Mouse (Mus musculus): ENCODE measurements around the gene Uqcr10.

Gene Uqcr10

DNA sequence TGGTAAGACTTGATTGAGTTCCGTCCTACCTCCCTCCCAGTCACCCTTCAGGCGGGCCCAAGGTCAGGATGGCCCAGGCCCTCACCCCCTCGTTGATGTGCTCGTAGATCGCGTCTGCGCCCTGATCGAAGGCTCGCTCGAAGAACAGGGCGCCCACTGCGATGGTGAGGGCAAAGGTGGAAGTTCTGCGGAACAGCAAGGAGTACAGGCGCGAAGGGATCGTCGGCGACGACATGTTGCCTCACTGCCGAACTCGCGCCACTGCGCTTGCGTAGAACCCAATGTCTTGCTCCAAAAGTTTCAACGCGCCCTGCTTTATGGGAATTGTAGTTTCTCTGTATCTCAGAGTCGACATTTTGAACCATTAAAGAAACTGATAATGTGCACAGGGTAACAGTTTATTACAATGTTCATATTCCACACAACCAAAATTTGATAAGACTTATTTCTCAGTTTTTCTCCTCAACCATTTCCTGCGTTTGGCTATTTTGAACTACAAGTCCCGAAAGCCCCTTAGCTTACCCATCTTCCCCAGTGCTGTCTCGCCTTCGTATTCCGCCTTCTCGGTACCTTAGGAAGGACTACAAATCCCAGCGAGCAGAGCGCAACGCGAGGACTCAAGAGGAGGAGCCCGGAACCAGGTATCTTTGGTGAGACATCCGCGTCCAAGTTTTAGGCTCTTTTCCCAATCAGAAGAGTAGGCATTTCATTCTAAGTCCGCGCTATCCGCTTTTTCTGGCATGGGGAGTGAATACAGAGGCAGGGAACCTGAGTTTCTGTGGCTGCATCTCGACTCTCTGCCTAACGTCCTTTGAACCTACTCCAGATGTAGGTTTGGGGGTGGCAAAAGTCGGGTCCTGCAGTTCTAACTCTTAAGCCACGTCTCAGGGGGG lies at the start of gene Uqcr10, which contains the start of gene Zmat5:
TSS of gene Uqcr10 (minus strand) at position 271 of the 893 bp plus-strand sequence.
TSS of gene Zmat5 (plus strand) at position 607 of the 893 bp plus-strand sequence.
- ChIA-PET CTCF (no interaction called here), POLR2A (interaction anchor here in 3 of 4 experiments (0.6 to 8.4 kb wide), 27 partner anchors 11 to 606 kb away, joined by 3 to 63 read pairs (median 4); partner anchors contain the start of gene Ascc2 (in 1 of the 3))

DNA sequence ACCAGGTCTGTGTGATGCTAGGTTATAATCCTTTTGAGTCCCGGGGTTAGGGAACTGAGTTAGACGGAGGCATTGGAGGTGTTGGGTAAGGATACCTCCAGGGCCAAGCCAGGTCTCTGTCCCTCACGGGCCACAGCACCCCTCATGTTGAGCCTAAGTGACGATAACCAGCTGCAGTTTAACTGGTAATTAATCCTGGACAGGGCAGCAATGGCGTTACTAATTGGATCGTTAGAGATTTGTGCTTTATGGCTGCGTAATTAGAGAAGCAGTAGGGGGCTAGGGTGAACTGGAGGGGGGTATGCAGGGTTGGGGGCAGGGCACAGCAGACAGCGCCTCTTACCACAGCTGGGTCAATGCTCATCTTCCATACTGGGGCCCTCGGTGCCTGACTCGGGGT lies 48.7 kb upstream of the Uqcr10 start:
- CTCF ChIA-PET: interaction anchor here in 3 of 4 experiments (0.5 to 1.0 kb wide), 7 partner anchors 11 to 671 kb away, joined by 3 to 13 read pairs (median 3); no protein-coding TSS in a partner anchor

DNA sequence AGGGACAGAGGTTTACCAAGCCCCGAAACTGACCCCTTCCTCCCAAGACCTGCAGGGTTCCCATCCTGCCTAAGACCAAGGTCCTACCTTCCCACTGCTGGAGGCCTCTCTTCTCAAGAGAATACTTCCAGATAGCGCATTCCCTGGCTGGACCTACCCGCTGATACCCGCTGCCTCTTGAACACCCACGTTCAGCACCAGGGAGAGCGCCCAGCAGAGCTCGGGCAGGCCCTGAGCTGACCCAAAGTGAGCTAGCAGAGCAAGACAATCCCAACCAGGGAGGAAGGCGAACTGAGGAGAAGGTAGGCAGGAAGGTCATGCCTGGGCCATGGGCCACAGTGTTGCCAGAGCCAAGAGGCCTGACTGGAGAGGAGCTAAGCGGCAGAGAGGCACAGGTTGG lies 46.1 kb upstream of the Uqcr10 start:
- POLR2A ChIA-PET: interaction anchor here in 2 of 4 experiments (0.6 to 3.0 kb wide), 14 partner anchors 11 to 483 kb away, joined by 3 to 14 read pairs (median 3); no protein-coding TSS in a partner anchor
- CTCF ChIA-PET: interaction anchor here (0.5 to 2.1 kb wide), 12 partner anchors 11 to 492 kb away, joined by 3 to 8 read pairs (median 3); no protein-coding TSS in a partner anchor

More for the DNA sequence above, 48.7 kb upstream of the Uqcr10 start:
- POLR2A ChIA-PET: interaction anchor here in 1 of 4 experiments (0.6 to 1.1 kb wide), 3 partner anchors 14 to 128 kb away, joined by 3 to 4 read pairs (median 3); no protein-coding TSS in a partner anchor

DNA sequence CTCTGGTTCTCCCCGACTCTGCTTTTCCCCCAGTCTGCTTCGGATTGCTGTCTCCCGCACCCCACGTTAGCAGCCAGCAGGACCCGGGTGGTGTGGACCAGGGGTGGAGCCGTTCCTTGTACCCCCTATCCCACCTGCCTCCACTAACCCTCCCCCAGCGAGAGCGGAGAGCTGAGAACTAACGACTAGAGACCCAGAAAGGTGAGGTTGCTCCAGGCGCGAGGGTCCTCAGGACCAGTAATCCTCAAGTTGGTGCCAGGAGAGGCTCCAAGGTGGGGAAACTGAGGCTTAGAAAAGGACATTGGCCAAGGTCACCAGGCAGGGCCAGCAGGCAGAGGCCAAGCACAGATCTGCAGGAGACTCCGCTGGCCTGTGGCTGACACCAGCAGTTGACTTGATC lies 43.1 kb upstream of the Uqcr10 start:
- CTCF ChIA-PET: interaction anchor here in 1 of 4 experiments (0.6 to 0.7 kb wide), 2 partner anchors 13 to 102 kb away, joined by 3 read pairs; partner anchors contain the start of gene Nf2
- POLR2A ChIA-PET: interaction anchor here in 2 of 4 experiments (0.6 to 2.2 kb wide), 3 partner anchors 42 to 531 kb away, joined by 3 to 5 read pairs (median 3); no protein-coding TSS in a partner anchor

DNA sequence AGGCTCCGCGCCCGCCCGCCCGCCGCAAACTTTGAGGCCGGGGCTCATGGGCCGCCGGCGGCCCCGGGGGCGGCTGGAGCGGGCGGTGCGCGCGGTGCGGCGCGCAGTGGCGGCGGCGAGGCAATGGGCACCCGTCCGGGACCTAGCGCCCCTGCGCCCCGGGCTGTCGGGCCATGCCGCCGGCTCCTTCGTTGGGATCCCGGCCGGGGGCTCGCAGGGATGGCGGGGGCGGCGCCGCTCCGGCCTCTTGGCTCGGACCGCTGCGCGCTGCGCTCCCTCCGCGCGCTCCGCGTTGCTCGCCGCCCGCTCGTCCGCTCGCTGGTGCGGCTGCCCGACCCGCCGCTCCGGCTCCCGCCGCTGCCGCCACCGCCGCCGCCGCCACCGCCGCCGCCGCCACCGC lies 42.6 kb upstream of the Uqcr10 start, which contains the start of gene Cabp7:
TSS of gene Cabp7 (minus strand) at position 46 of the 400 bp plus-strand sequence.
- POLR2A ChIA-PET: interaction anchor here in 3 of 4 experiments (1.1 to 2.2 kb wide), 3 partner anchors 12 to 41 kb away, joined by 3 to 8 read pairs (median 5); no protein-coding TSS in a partner anchor

DNA sequence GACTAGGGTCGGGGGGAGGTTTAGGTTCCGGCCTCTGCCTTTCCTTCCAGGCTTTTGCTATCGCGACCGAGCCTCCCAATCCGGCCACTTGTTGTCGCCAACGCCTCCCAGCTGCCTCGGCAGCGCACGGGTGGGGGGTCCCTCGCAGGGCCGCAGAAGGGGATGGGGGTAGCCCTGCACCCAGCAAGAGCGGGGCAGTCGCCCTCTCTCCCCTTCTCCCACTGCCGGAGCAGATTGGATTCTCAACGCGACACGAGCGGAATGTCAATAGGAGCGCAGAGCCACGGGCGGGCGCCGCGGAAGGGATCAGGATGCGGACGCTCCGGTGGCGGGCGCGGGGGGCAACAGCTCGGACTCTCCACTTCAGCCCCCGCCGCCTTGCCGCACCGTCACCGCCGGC lies 41.8 kb upstream of the Uqcr10 start:
- CTCF ChIA-PET: interaction anchor here in 1 of 4 experiments (0.9 to 1.6 kb wide), 3 partner anchors 11 to 76 kb away, joined by 4 to 6 read pairs (median 5); no protein-coding TSS in a partner anchor
- POLR2A ChIA-PET: interaction anchor here (0.6 to 1.8 kb wide), 8 partner anchors 10 to 150 kb away, joined by 3 to 8 read pairs (median 3); no protein-coding TSS in a partner anchor

More for the DNA sequence above, 42.6 kb upstream of the Uqcr10 start, which contains the start of gene Cabp7:
- CTCF ChIA-PET: interaction anchor here in 1 of 4 experiments (1.5 to 1.6 kb wide), 2 partner anchors 12 to 75 kb away, joined by 5 to 6 read pairs; no protein-coding TSS in a partner anchor

DNA sequence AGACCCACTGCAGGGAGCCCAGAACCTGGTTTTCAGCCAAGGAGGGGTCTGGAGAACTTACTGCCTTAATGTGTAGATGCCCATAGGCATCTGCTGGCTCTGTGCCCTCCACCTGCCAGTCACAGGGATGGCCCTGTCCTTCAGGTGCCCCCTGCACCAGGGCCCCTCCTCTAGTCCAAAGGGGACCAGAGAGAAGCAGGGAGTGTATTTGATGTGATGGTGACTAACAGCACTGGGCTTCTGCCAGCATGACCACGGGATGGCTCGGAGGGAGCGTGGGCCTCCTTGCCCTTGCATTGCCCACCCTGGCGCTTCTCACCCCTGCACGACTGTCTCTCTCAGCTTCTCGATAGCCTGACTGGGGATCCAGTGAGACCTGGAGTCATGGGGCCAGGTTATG lies 40.5 kb upstream of the Uqcr10 start:
- POLR2A ChIA-PET: no interaction called here
- CTCF ChIA-PET: no interaction called here

DNA sequence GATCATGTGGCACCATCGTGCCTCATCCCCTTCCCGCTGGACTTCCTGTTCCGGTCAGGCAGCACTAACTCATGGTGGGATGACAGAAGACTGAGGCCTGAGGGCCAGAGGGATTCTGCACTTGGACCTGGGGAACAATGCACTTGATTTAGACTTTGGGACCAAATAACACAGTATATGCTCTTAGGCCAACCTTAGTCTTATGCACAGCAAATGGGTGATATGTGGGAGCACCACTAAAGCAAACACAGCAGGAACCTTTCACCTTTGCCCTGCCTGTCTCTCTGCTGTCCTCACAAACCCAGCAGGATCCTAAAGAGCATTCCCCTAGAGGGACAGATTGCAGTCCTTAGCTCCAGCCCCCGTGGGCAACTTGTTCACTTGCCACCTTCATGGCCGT lies 36.6 kb upstream of the Uqcr10 start:
- POLR2A ChIA-PET: interaction anchor here in 3 of 4 experiments (0.5 to 2.0 kb wide), 6 partner anchors 10 to 209 kb away, joined by 3 to 5 read pairs (median 4); no protein-coding TSS in a partner anchor
- CTCF ChIA-PET: no interaction called here

DNA sequence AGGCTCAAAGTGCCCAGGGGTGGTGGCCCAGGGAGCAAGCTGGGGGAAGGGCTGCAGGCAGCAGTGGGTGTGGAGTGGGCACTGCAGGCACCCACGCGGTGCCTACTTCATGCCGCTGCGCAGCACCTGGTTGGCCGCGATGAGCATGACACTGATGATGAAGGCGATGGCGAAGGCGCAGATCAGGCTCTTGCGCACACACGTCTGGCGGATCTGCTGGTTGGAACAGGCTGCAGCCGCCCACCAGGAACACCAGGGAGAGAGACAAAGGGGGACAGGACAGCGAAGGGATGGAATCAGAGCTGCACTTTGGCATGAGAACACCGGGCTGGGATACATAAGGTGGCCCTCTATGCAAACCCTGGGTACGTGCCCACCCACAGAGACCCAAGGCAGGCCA lies 34.6 kb upstream of the Uqcr10 start:
- CTCF ChIA-PET: interaction anchor here in 1 of 4 experiments (0.6 to 1.8 kb wide), 4 partner anchors 83 to 288 kb away, joined by 3 to 5 read pairs (median 4); no protein-coding TSS in a partner anchor
- POLR2A ChIA-PET: interaction anchor here in 3 of 4 experiments (0.6 to 2.5 kb wide), 11 partner anchors 10 to 965 kb away, joined by 3 to 14 read pairs (median 3); no protein-coding TSS in a partner anchor

DNA sequence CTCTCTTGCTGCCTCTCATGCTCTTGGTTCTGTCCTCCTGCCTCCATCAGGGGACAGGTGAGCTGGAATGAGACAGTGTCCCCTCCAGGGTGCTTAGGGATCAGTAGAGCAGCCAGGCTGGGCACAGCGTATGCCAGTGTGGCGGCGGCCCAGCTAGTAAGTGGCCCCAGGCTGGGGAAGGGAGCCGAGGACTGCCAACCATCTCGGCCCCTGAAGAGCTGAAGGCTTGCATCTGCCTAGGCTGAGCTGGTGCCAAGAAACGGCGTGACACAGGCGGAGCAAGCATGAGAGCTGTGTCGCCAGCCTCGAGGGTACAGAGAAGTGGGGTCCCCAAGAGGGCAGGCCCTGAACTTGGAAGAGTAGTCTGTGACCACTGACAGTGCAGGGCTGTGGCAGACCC lies 33.5 kb upstream of the Uqcr10 start:
- POLR2A ChIA-PET: interaction anchor here (0.5 to 2.5 kb wide), 20 partner anchors 8 to 471 kb away, joined by 3 to 14 read pairs (median 3); partner anchors contain the start of gene Nf2 (in 1 of the 4)

DNA sequence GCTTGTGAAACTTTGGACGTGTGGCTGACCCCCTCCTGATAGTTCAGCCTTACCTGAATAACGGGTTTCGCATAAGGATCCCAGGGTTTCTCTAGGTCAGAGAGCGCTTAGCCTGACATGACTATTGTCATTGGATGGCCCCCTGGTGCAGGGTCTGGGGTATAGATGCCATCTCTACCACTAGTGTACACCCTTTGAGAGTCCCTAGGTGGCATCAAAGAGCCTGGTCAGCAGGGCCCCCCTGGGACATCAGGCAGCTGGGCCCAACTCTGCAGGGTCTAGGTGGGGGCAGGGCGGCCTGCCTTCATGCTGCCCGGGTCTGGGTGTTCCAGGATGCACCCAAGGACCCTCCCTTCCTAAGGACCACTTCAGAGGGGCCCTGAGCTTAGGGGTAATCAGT lies 32.2 kb upstream of the Uqcr10 start:
- ChIA-PET CTCF (interaction anchor here in 2 of 4 experiments (1.2 to 2.4 kb wide), 5 partner anchors 9 to 107 kb away, joined by 3 to 9 read pairs (median 4); partner anchors contain the start of gene Cabp7 (in 1 of the 2)), POLR2A (interaction anchor here (0.6 to 1.9 kb wide), 13 partner anchors 10 to 434 kb away, joined by 3 to 5 read pairs (median 3); partner anchors contain the start of gene Nf2 (in 1 of the 4))

More for the DNA sequence above, 33.5 kb upstream of the Uqcr10 start:
- CTCF ChIA-PET: interaction anchor here in 2 of 4 experiments (1.0 to 1.8 kb wide), 6 partner anchors 11 to 479 kb away, joined by 3 to 5 read pairs (median 4); no protein-coding TSS in a partner anchor

DNA sequence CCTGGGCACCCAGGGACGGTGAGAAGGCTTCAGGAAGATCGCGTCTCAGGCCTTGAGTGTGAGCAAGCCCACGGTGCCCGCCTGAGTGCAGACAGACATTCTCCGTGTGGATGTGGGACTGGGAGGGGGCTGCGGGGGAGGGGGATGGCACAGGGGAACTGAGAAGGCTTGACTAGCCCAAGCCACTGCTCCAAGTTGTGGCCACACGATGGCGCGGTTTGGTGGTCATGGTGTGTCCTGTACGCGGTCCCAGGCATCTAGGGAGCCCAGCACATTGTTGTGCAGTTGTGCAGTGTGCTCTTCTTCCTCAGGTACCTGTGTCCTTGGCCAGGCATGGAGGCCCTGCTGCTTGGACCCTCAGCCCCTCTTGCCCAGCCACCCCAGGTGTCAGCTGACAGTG lies 30.0 kb upstream of the Uqcr10 start:
- POLR2A ChIA-PET: interaction anchor here in 3 of 4 experiments (0.7 to 2.1 kb wide), 10 partner anchors 11 to 90 kb away, joined by 3 to 9 read pairs (median 4); partner anchors contain the start of gene Cabp7 (in 1 of the 3)
- CTCF ChIA-PET: interaction anchor here in 3 of 4 experiments (0.6 to 2.4 kb wide), 10 partner anchors 12 to 1608 kb away, joined by 3 to 13 read pairs (median 4); partner anchors contain the start of gene Cabp7 (in 1 of the 3)

DNA sequence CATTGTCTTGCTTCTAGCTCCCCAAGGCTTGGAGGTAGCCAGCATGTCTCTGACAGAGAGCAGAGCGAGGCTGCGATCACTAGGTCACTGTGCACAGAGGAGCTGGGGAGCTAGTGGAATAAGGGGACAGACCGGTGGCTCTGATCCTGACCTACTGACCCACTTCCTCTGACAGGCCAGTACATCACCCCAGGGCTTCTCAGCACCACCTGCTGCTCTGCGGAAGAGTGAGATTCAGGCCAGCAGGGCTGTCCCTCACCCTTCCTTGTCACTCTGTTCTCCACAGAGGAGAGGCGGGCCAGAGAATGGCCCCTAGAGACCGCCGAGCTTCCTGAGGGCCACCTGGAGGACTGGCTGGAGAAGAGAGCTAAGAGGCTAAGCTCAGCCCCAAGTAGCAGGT lies 27.6 kb upstream of the Uqcr10 start:
- CTCF ChIA-PET: interaction anchor here in 3 of 4 experiments (0.5 to 1.3 kb wide), 5 partner anchors 19 to 473 kb away, joined by 3 to 4 read pairs (median 3); no protein-coding TSS in a partner anchor
- POLR2A ChIA-PET: interaction anchor here in 3 of 4 experiments (0.9 to 1.9 kb wide), 9 partner anchors 9 to 215 kb away, joined by 3 to 5 read pairs (median 3); partner anchors contain the start of gene Nefh (in 1 of the 3)

DNA sequence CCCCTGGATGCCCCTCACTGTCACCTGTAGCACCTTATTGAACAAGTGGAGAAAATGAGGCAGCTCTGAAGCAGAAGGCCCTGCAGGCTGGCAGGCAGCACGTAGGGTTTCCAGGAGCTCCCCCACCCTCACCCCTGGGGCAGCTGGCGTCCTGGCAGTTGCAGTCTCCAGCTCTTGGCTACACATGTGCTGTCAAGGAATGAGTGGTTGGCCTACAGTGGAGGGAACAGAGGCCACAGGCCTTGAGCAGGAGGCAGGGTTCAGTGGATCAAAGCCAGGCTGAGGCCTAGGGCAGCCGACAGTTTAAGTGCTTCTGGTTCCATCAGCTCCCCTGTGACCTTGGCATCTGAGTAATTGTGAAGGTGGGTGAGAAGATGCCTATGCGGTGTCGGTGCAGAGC lies 26.8 kb upstream of the Uqcr10 start:
- ChIA-PET POLR2A (interaction anchor here in 3 of 4 experiments (0.8 to 3.2 kb wide), 5 partner anchors 8 to 216 kb away, joined by 3 to 9 read pairs (median 4); partner anchors contain the start of genes Nefh (in 1 of the 3), Uqcr10 (in 1 of the 3) and Zmat5 (in 1 of the 3)), CTCF (interaction anchor here in 1 of 4 experiments (1.1 kb wide), 1 partner anchor 136 kb away, joined by 4 read pairs; no protein-coding TSS in a partner anchor)

DNA sequence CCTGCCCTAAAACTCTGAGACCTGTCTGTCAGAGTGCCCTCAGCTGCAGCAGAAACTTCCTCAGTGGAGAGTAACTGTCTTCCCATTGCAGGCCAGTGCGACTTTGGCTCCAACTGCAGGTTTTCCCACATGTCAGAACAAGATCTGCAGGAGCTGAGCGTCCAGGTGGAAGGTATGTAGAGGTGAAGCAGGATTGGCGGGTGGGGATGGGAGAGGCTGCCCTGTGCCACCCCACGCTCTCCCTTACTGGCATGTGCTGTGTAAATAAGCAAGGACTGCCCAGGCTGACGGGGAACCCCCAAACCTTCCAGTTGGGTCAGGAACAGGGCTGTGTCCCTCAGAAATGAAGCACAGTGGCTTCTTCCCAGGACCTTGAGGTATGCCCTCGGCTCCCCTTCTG lies 26.0 kb upstream of the Uqcr10 start:
- CTCF ChIA-PET: interaction anchor here in 1 of 4 experiments (0.6 kb wide), 1 partner anchor 1094 kb away, joined by 3 read pairs; no protein-coding TSS in a partner anchor

DNA sequence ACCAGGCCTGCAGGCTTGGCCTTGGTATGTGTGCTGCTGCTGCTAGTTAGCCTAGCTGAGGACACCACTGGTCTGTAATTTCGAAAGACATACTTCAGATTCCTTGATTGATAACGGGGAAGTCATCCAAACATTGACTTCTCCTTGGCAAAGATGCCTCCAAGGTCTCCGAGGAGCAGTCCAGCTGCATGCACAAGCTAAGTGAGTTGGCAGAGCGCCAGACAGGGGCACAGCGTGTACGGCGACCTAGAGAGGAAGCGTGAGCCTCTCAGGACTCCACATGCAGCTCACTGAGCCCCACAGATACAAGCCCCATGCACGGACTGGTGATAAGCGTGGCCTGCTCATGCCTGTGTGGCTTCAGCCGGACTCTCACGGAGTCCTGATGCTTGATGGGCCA lies 25.5 kb upstream of the Uqcr10 start:
- POLR2A ChIA-PET: interaction anchor here in 3 of 4 experiments (0.6 to 3.2 kb wide), 10 partner anchors 8 to 133 kb away, joined by 3 to 9 read pairs (median 4); partner anchors contain the start of genes Uqcr10 (in 1 of the 3) and Zmat5 (in 1 of the 3)
- CTCF ChIA-PET: interaction anchor here in 1 of 4 experiments (0.6 kb wide), 1 partner anchor 314 kb away, joined by 8 read pairs; no protein-coding TSS in a partner anchor

More for the DNA sequence above, 26.0 kb upstream of the Uqcr10 start:
- POLR2A ChIA-PET: interaction anchor here in 3 of 4 experiments (0.6 to 3.2 kb wide), 7 partner anchors 10 to 35 kb away, joined by 3 to 9 read pairs (median 4); partner anchors contain the start of genes Uqcr10 (in 1 of the 3) and Zmat5 (in 1 of the 3)

DNA sequence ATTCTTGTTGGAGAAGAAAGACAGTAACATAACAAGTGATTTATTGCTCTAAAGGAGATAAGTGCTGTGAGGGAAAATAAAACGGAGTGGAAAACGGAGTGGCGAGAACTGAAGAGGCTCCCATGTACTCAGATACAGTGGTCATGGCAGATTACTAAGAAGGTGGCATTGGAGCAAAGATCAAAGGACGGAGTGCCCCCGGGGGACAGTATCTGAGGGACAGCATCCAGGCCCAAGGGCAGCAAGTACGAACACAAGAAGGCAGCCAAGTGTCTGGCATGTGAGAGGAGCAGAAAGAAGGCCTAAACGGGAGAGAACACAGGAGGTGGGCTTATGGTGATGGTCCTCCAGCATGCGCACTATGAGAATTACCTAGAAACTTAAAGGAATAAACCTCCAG lies 17.6 kb upstream of the Uqcr10 start:
- CTCF ChIA-PET: interaction anchor here in 2 of 4 experiments (0.6 to 2.1 kb wide), 2 partner anchors 100 to 115 kb away, joined by 3 to 9 read pairs; no protein-coding TSS in a partner anchor
- POLR2A ChIA-PET: interaction anchor here in 2 of 4 experiments (0.5 to 2.3 kb wide), 5 partner anchors 12 to 88 kb away, joined by 3 to 7 read pairs (median 3); partner anchors contain the start of genes Uqcr10 (in 1 of the 2) and Zmat5 (in 1 of the 2)

Data from embryonic stem cell, embryonic (primary cell).